Mouse (Mus musculus): Measurements from ENCODE around the gene Oas1c. TPM values are rescaled to one million over a fixed set of nuclear protein-coding genes. Genes with fewer than 3 reads are reported as not detected.
A peak's percentile ranks its signal among the peaks of the same experiment; 100 is the strongest.

Gene Oas1c
- polyA plus RNA-seq, 1 experiment from 2014 or later: 0.27 TPM

DNA sequence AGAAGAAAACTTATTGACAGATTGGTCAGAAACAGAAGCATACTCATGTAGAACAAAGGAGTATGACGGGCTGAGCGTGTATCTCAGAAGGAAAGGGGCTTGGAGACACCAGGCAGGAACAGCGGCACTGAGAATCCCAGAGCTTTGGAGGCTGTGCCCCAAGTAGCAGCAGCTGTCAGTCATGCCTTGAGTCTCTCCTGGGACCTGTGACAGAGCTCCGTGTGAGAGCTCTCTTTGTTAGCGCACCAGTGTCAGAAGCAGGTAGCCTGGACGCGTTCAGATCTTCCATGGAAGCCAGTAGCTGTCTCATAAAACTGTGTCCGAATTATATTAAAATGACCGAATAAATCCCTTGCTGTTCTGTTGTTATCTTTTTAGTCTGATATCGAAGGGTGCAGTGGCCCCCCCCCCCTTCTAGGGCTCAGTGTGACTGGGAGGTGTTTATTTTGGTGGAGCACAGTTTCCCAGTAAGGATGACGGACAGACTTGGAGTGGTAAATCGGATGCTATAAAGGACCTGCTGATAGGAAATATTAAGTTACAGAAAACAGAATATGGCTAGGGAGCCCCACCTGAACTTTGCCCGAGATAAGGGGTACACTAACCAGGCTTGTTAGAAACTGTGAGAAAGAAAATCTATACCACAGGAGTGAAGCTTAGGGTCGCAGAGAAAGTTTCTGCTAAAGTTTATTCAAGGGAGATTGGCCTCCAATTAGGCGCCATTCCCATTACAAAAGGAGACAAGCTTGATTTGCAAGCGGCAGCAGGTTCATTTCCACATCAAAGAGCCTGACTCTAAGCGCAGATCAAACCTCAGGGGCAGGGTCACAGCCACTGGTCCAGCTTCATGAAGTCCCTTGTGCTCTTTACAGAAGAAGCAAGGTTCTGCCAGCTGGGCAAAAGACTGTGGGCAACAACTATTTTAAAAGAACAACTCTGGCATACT, 21.3 kb upstream of the Oas1c start:
- Histone ChIP-seq H3K4me1 (ENCODE audit: control insufficient read depth, insufficient read depth, low read length) (no peaks in the 10 kb centered on the region), H3K27me3 (ENCODE audit: control insufficient read depth, insufficient read depth, low read length) (no peaks in the 10 kb centered on the region), H3K36me3 (replicated peaks; ENCODE audit: control insufficient read depth, insufficient read depth, low read depth, low read length) (no peaks in the 10 kb centered on the region), H3K27ac (replicated peaks; ENCODE audit: low read depth, low read length) (no peak overlapping the region), H3K4me2 (ENCODE audit: low read depth, low read length) (no peak overlapping the region), H3K4me3 (ENCODE audit: low read depth, low read length) (no peak overlapping the region), H3K9me3 (replicated peaks; ENCODE audit: control insufficient read depth, low read length) (no peaks in the 10 kb centered on the region), H3K9ac (replicated peaks; ENCODE audit: low read length) (no peak overlapping the region)
- DNase-seq (ENCODE audit: low spot score) (no peak), ATAC-seq (replicated peaks; ENCODE audit: insufficient number of reproducible peaks, low FRiP score, low TSS enrichment, low read depth) (no peak)
- WGBS: 21% methylated on average over 17 of the region's 17 CpGs

- DNase-seq (ENCODE audit: low spot score): no peak
- Histone ChIP-seq H3K27ac (replicated peaks; ENCODE audit: low read depth, low read length) (no peak overlapping the region), H3K9ac (replicated peaks; ENCODE audit: low read length) (no peak overlapping the region), H3K27me3 (ENCODE audit: control insufficient read depth, insufficient read depth, low read length) (no peaks in the 10 kb centered on the region), H3K9me3 (replicated peaks; ENCODE audit: control insufficient read depth, low read length) (no peaks in the 10 kb centered on the region), H3K4me1 (ENCODE audit: control insufficient read depth, insufficient read depth, low read length) (no peaks in the 10 kb centered on the region), H3K4me3 (ENCODE audit: low read depth, low read length) (no peak overlapping the region), H3K4me2 (ENCODE audit: low read depth, low read length) (no peak overlapping the region), H3K36me3 (replicated peaks; ENCODE audit: control insufficient read depth, insufficient read depth, low read depth, low read length) (no peaks in the 10 kb centered on the region)
- no peak for ATAC-seq (replicated peaks; ENCODE audit: insufficient number of reproducible peaks, low FRiP score, low TSS enrichment, low read depth)
- WGBS: 80% methylated on average over 4 of the region's 4 CpGs
Observed at GRCm38 (mm10) chr5:120831031-120831430, 18.7 kb upstream of the Oas1c start.

DNA sequence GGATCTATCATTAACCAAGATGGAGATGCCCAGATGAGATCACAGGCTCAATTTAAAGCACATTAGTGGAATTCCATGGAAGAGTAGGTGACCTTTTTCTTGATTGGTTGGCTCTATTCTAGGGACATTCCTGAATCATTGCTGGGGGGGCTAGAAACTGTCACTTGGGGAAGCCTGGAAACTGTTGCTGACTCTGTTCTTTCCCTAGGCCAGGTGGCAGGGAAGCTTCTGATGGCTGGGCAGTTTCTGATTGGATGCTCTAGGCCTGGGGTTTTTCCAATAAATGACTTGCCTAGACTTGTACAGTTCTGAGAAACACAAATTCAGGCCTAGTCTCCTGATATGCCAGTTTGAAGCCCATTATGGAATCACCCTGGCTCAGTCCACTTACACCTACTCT, 6.7 kb upstream of the Oas1c start:
- Histone ChIP-seq H3K4me3 (ENCODE audit: low read depth, low read length) (no peak overlapping the region), H3K36me3 (replicated peaks; ENCODE audit: control insufficient read depth, insufficient read depth, low read depth, low read length) (no peaks in the 10 kb centered on the region), H3K27ac (replicated peaks; ENCODE audit: low read depth, low read length) (no peak overlapping the region), H3K27me3 (ENCODE audit: control insufficient read depth, insufficient read depth, low read length) (no peaks in the 10 kb centered on the region), H3K4me1 (ENCODE audit: control insufficient read depth, insufficient read depth, low read length) (no peaks in the 10 kb centered on the region), H3K4me2 (ENCODE audit: low read depth, low read length) (no peak overlapping the region), H3K9ac (replicated peaks; ENCODE audit: low read length) (no peak overlapping the region), H3K9me3 (replicated peaks; ENCODE audit: control insufficient read depth, low read length) (no peaks in the 10 kb centered on the region)
- no peak for DNase-seq (ENCODE audit: low spot score)
- no peak for ATAC-seq (replicated peaks; ENCODE audit: insufficient number of reproducible peaks, low FRiP score, low TSS enrichment, low read depth)

DNA sequence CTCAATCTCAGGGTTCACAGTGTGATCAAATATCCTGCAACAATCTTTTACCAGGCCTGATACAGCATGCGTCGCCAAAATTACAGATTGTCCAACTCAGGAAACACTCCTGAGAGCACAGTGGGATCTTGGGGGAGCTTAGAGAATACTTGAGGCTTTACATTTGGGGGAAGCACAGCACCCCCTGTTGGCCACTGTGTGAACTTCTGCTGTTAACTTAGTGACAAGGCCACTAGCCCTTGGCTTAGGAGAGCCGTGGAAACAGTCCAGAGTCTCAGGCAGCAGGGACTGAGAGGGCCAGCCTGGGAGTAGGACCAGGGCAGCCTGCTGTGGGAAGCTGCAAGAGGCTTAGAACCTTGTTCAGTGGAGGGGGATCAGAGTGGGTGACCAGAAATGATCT, 3.6 kb upstream of the Oas1c start:
- ATAC-seq (replicated peaks; ENCODE audit: insufficient number of reproducible peaks, low FRiP score, low TSS enrichment, low read depth): no peak
- 55% methylated on average over 3 of the region's 3 CpGs for WGBS

GRCm38 (mm10) chr5:120813023-120813422, 709 bp upstream of the Oas1c start:
- DNase-seq (ENCODE audit: low spot score) (no peak), ATAC-seq (replicated peaks; ENCODE audit: insufficient number of reproducible peaks, low FRiP score, low TSS enrichment, low read depth) (no peak)
- H3K9ac ChIP-seq (replicated peaks; ENCODE audit: low read length): no peak overlapping the region
- 82% methylated on average over 6 of the region's 6 CpGs for WGBS
- H3K27ac ChIP-seq (replicated peaks; ENCODE audit: low read depth, low read length): no peak overlapping the region
- no peaks in the 10 kb centered on the region for H3K4me1 ChIP-seq (ENCODE audit: control insufficient read depth, insufficient read depth, low read length)
- H3K36me3 ChIP-seq (replicated peaks; ENCODE audit: control insufficient read depth, insufficient read depth, low read depth, low read length): no peaks in the 10 kb centered on the region
- no peak overlapping the region for H3K4me3 ChIP-seq (ENCODE audit: low read depth, low read length)
- H3K4me2 ChIP-seq (ENCODE audit: low read depth, low read length): peak overlapping the region; percentile 2; the same call in 1 of the 2 replicates
- H3K27me3 ChIP-seq (ENCODE audit: control insufficient read depth, insufficient read depth, low read length): no peaks in the 10 kb centered on the region
- no peaks in the 10 kb centered on the region for H3K9me3 ChIP-seq (replicated peaks; ENCODE audit: control insufficient read depth, low read length)

More for the DNA sequence above, 3.6 kb upstream of the Oas1c start:
- no peak overlapping the region for H3K4me2 ChIP-seq (ENCODE audit: low read depth, low read length)
- DNase-seq (ENCODE audit: low spot score): peak; percentile 27
- no peak overlapping the region for H3K27ac ChIP-seq (replicated peaks; ENCODE audit: low read depth, low read length)
- no peaks in the 10 kb centered on the region for H3K36me3 ChIP-seq (replicated peaks; ENCODE audit: control insufficient read depth, insufficient read depth, low read depth, low read length)
- no peak overlapping the region for H3K9ac ChIP-seq (replicated peaks; ENCODE audit: low read length)
- H3K27me3 ChIP-seq (ENCODE audit: control insufficient read depth, insufficient read depth, low read length): no peaks in the 10 kb centered on the region
- H3K4me3 ChIP-seq (ENCODE audit: low read depth, low read length): no peak overlapping the region
- no peaks in the 10 kb centered on the region for H3K4me1 ChIP-seq (ENCODE audit: control insufficient read depth, insufficient read depth, low read length)
- H3K9me3 ChIP-seq (replicated peaks; ENCODE audit: control insufficient read depth, low read length): no peaks in the 10 kb centered on the region

DNA sequence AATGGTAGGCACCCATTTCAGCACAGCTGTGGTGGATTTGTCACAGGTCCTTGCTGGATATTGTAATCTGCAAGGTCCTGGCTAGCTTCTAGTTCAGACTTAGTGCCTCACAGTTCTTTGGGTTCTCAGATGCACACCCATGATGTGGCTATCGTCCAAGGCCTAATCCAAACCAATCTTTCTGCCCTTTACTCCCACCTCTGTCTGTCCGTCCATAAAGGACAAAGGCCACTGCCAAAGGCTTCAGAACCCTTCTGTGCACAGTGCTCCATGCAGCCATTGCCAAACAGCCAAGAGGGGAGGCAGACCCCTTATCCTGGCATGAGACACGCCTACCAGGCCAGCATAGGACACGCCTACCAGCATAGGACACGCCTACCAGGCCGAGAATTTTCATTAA, 3.1 kb downstream of the Oas1c start:
- Histone ChIP-seq H3K27ac (replicated peaks; ENCODE audit: low read depth, low read length) (no peak overlapping the region), H3K9ac (replicated peaks; ENCODE audit: low read length) (no peak overlapping the region), H3K36me3 (replicated peaks; ENCODE audit: control insufficient read depth, insufficient read depth, low read depth, low read length) (no peaks in the 10 kb centered on the region), H3K27me3 (ENCODE audit: control insufficient read depth, insufficient read depth, low read length) (no peaks in the 10 kb centered on the region), H3K4me1 (ENCODE audit: control insufficient read depth, insufficient read depth, low read length) (no peaks in the 10 kb centered on the region), H3K4me2 (ENCODE audit: low read depth, low read length) (no peak overlapping the region), H3K9me3 (replicated peaks; ENCODE audit: control insufficient read depth, low read length) (no peaks in the 10 kb centered on the region; the same call in 1 of the 2 replicates), H3K4me3 (ENCODE audit: low read depth, low read length) (no peak overlapping the region)
- ATAC-seq (replicated peaks; ENCODE audit: insufficient number of reproducible peaks, low FRiP score, low TSS enrichment, low read depth): no peak
- no peak for DNase-seq (ENCODE audit: low spot score)
- 38% methylated on average over 6 of the region's 6 CpGs for WGBS

DNA sequence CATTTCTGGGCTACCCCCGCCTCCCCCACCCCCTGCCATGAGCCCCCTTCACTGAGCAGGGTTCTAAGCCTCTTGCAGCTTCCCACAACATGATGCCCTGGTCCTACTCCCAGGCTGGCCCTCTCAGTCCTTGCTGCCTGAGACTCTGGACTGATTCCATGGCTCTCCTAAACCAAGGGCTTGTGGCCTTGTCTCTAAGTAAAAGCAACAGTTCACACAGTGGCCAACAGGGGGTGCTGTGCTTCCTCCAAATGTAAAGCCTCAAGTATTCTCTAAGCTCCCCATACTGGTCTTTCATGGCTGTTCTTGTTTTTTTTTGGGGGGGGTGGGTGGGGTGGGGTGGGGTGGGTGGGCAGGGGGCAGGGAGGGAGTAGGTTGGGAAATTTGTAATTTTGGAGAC, 5.9 kb downstream of the Oas1c start:
- ATAC-seq (replicated peaks; ENCODE audit: insufficient number of reproducible peaks, low FRiP score, low TSS enrichment, low read depth) (no peak), DNase-seq (ENCODE audit: low spot score) (peak; percentile 73)
- no peaks in the 10 kb centered on the region; the same call in 1 of the 2 replicates for H3K9me3 ChIP-seq (replicated peaks; ENCODE audit: control insufficient read depth, low read length)
- H3K4me1 ChIP-seq (ENCODE audit: control insufficient read depth, insufficient read depth, low read length): no peaks in the 10 kb centered on the region
- no peaks in the 10 kb centered on the region for H3K27me3 ChIP-seq (ENCODE audit: control insufficient read depth, insufficient read depth, low read length)
- H3K4me2 ChIP-seq (ENCODE audit: low read depth, low read length): no peak overlapping the region
- no peak overlapping the region for H3K4me3 ChIP-seq (ENCODE audit: low read depth, low read length)
- WGBS: 73% methylated on average over 1 of the region's 1 CpGs
- no peak overlapping the region for H3K9ac ChIP-seq (replicated peaks; ENCODE audit: low read length)
- H3K36me3 ChIP-seq (replicated peaks; ENCODE audit: control insufficient read depth, insufficient read depth, low read depth, low read length): no peaks in the 10 kb centered on the region
- H3K27ac ChIP-seq (replicated peaks; ENCODE audit: low read depth, low read length): no peak overlapping the region

GRCm38 (mm10) chr5:120803596-120803995, 8.7 kb downstream of the Oas1c start:
- Histone ChIP-seq H3K9me3 (replicated peaks; ENCODE audit: control insufficient read depth, low read length) (no peaks in the 10 kb centered on the region; the same call in 1 of the 2 replicates), H3K36me3 (replicated peaks; ENCODE audit: control insufficient read depth, insufficient read depth, low read depth, low read length) (no peaks in the 10 kb centered on the region), H3K4me1 (ENCODE audit: control insufficient read depth, insufficient read depth, low read length) (no peaks in the 10 kb centered on the region), H3K27ac (replicated peaks; ENCODE audit: low read depth, low read length) (no peak overlapping the region), H3K4me3 (ENCODE audit: low read depth, low read length) (no peak overlapping the region), H3K9ac (replicated peaks; ENCODE audit: low read length) (no peak overlapping the region), H3K27me3 (ENCODE audit: control insufficient read depth, insufficient read depth, low read length) (no peaks in the 10 kb centered on the region), H3K4me2 (ENCODE audit: low read depth, low read length) (no peak overlapping the region)
- ATAC-seq (replicated peaks; ENCODE audit: insufficient number of reproducible peaks, low FRiP score, low TSS enrichment, low read depth) (no peak), DNase-seq (ENCODE audit: low spot score) (no peak)
- WGBS: 80% methylated on average over 2 of the region's 2 CpGs

All from embryonic facial prominence, embryonic 11.5 days (tissue).